Mouse (Mus musculus) CH12F3 (cell line): Measurements from ENCODE around the gene Olfr716.
"Not testable (repeated sequence)": the region's sequence is repeated elsewhere in the genome, so short reads cannot be mapped to it uniquely, and the experiment has no call there.

ENCODE experiments used
- in situ Hi-C: fragments of 300-500 bp; cut with MboI; formaldehyde crosslinking; loops from 2 replicates; pipeline ENCODE4 v1.14.3; 2020; ENCODE audit warnings: low sequenced_read_pairs

The Olfr716 gene

GRCm38 (mm10) chr7:107138027-107138426 lies at the start of gene Olfr716:
TSS of gene Olfr716 (plus strand) at chr7:107138327.
- in situ Hi-C loops = not testable (repeated sequence)

- in situ Hi-C loops = no loop called here
Observed at GRCm38 (mm10) chr7:107092920-107093319, 45.2 kb upstream of the Olfr716 start, which contains the start of gene Olfr17. TSS of gene Olfr17 (plus strand) at chr7:107093220.

- in situ Hi-C loops = not testable (repeated sequence)
Observed at GRCm38 (mm10) chr7:107110269-107110668, 27.9 kb upstream of the Olfr716 start, which contains the start of gene Olfr715b. TSS of gene Olfr715b (minus strand) at chr7:107110369.

GRCm38 (mm10) chr7:107130983-107131382 lies 7.1 kb upstream of the Olfr716 start, which contains the start of gene Olfr715:
TSS of gene Olfr715 (minus strand) at chr7:107131083.
- in situ Hi-C loops = not testable (repeated sequence)

GRCm38 (mm10) chr7:107166690-107167089 lies 28.6 kb downstream of the Olfr716 start, which contains the start of gene Nlrp14:
TSS of gene Nlrp14 (plus strand) at chr7:107166990.
- in situ Hi-C loops = no loop called here

- in situ Hi-C loops = no loop called here
Observed at GRCm38 (mm10) chr7:107180406-107180805, 42.3 kb downstream of the Olfr716 start.
